Mouse (Mus musculus): ENCODE results near the gene Gm45808.

Gm45808 gene

GRCm38 (mm10) chr7:45449974-45450373 lies 36.6 kb downstream of the Gm45808 start:
- in situ Hi-C loops (cut with MboI, MseI): no loop called here

GRCm38 (mm10) chr7:45447325-45447990 lies 39.2 kb downstream of the Gm45808 start:
- in situ Hi-C loops (cut with MboI, MseI): no loop called here

- in situ Hi-C loops (cut with MboI, MseI): no loop called here
These were observed 40.0 kb downstream of the Gm45808 start for GRCm38 (mm10) chr7:45446589-45446988.

GRCm38 (mm10) chr7:45443526-45444420 lies 42.8 kb downstream of the Gm45808 start:
- in situ Hi-C loops (cut with MboI, MseI): no loop called here

- in situ Hi-C loops (cut with MboI, MseI): no loop called here
These were observed 48.9 kb downstream of the Gm45808 start, which contains the start of gene Ruvbl2 for GRCm38 (mm10) chr7:45437521-45438276. Gene Ruvbl2, minus strand, starts transcription at chr7:45438096.

- in situ Hi-C loops (cut with MboI, MseI): no loop called here
These were observed 49.6 kb downstream of the Gm45808 start for GRCm38 (mm10) chr7:45437046-45437445.

- in situ Hi-C loops (cut with MboI, MseI): no loop called here
These were observed 50.2 kb downstream of the Gm45808 start for GRCm38 (mm10) chr7:45436444-45436843.

- in situ Hi-C loops (cut with MboI, MseI): no loop called here
These were observed 51.6 kb downstream of the Gm45808 start for GRCm38 (mm10) chr7:45435038-45435437.

- in situ Hi-C loops (cut with MboI, MseI): no loop called here
These were observed 52.2 kb downstream of the Gm45808 start, which contains the start of gene Gys1 for GRCm38 (mm10) chr7:45434203-45435015. Gene Gys1, plus strand, starts transcription at chr7:45434844.

GRCm38 (mm10) chr7:45433835-45434202 lies 52.8 kb downstream of the Gm45808 start:
- in situ Hi-C loops (cut with MboI, MseI): no loop called here

- in situ Hi-C loops (cut with MboI, MseI): no loop called here
These were observed 60.1 kb downstream of the Gm45808 start for GRCm38 (mm10) chr7:45426556-45426955.

- in situ Hi-C loops (cut with MboI, MseI): no loop called here
These were observed 65.4 kb downstream of the Gm45808 start for GRCm38 (mm10) chr7:45421194-45421593.

GRCm38 (mm10) chr7:45420615-45420919 lies 66.0 kb downstream of the Gm45808 start, which contains the start of gene Lhb:
Gene Lhb, plus strand, starts transcription at chr7:45420820.
- in situ Hi-C loops (cut with MboI, MseI): no loop called here

- in situ Hi-C loops (cut with MboI, MseI): no loop called here
These were observed 66.6 kb downstream of the Gm45808 start for GRCm38 (mm10) chr7:45419859-45420614.

GRCm38 (mm10) chr7:45417962-45418492 lies 68.6 kb downstream of the Gm45808 start:
- in situ Hi-C loops (cut with MboI, MseI): no loop called here

Measured in T-helper 2 cell (primary cell).